Mouse (Mus musculus) liver, embryonic 13.5 days (tissue): ENCODE measurements around the gene Smg1. TPM values are rescaled to one million over a fixed set of nuclear protein-coding genes. Genes with fewer than 3 reads are reported as not detected.

Experiments
- ATAC-seq: fragments of 200-750 bp; cut with Nextera tagmentation; 2 replicates; pipeline ENCODE4 v1.8.0; 2017; ENCODE audit warnings: low read depth, mild to moderate bottlenecking, moderate number of reproducible peaks, moderate library complexity
- DNase-seq: peaks from one replicate; pipeline ENCODE4 v3.0.0; 2022
- H3K27ac ChIP-seq: fragments of 300-500 bp; sonication (generic); 2 replicates; pipeline ENCODE4 v1.5.1; 2015; ENCODE audit warnings: moderate library complexity, mild to moderate bottlenecking, inconsistent platforms
- H3K27me3 ChIP-seq: fragments of 300-500 bp; sonication (generic); 2 replicates; pipeline ENCODE4 v1.6.1; 2015; ENCODE audit warnings: mild to moderate bottlenecking, inconsistent platforms
- H3K36me3 ChIP-seq: fragments of 300-500 bp; sonication (generic); 2 replicates; pipeline ENCODE4 v1.6.1; 2015; ENCODE audit warnings: mild to moderate bottlenecking, inconsistent platforms
- H3K4me1 ChIP-seq: fragments of 300-500 bp; sonication (generic); replicated peaks from 2 replicates; pipeline ENCODE4 v1.6.1; 2015; ENCODE audit warnings: inconsistent platforms
- H3K4me2 ChIP-seq: fragments of 300-500 bp; sonication (generic); 2 replicates; pipeline ENCODE4 v1.6.1; 2015; ENCODE audit warnings: inconsistent platforms, mild to moderate bottlenecking, moderate library complexity
- H3K4me3 ChIP-seq: fragments of 300-500 bp; sonication (generic); replicated peaks from 2 replicates; pipeline ENCODE4 v1.5.1; 2015; ENCODE audit warnings: mild to moderate bottlenecking, inconsistent platforms
- H3K9ac ChIP-seq: fragments of 300-500 bp; sonication (generic); 2 replicates; pipeline ENCODE4 v1.6.1; 2015; ENCODE audit warnings: mild to moderate bottlenecking, inconsistent platforms
- H3K9me3 ChIP-seq: fragments of 300-500 bp; sonication (generic); replicated peaks from 2 replicates; pipeline ENCODE4 v1.6.1; 2016; ENCODE audit warnings: inconsistent platforms
- WGBS: fragments of 180-500 bp; shearing (Covaris S2); methylation state at CpG from one replicate; pipeline ENCODE4 v1.1.7; 2015; ENCODE audit not compliant: insufficient replicate concordance; 5-methylcytosine and 5-hydroxymethylcytosine counted together
- polyA plus RNA-seq: library from polyadenylated mRNA; unstranded; fragments of >200 nt; fragmentation: Nextera tagmentation; extraction: Ambion mirVana; gene quantifications from 2 replicates; pipeline ENCODE4 v1.2.1, GENCODE M21; 2015

The Smg1 gene
- polyA plus RNA-seq, 1 experiment from 2014 or later, result 5.8 TPM

GRCm38 (mm10) chr7:118118426-118118825, 125.0 kb downstream of the Smg1 start:
- H3K9ac ChIP-seq, result no peak overlapping the region
- 0 out of 2 replicates have a peak overlapping the region, but pooled peaks have one; percentile 64 for H3K27ac ChIP-seq
- H3K9me3 ChIP-seq, result no peaks in the 10 kb centered on the region
- H3K4me1 ChIP-seq, result peaks cover 46% of the 10 kb centered on the region
- no peak for ATAC-seq
- no peaks in the 10 kb centered on the region for H3K27me3 ChIP-seq
- WGBS, result 57% methylated on average over 3 of the region's 3 CpGs
- H3K36me3 ChIP-seq, result peaks cover 73% of the 10 kb centered on the region
- DNase-seq, result no peak
- no peak overlapping the region for H3K4me2 ChIP-seq
- no peak overlapping the region for H3K4me3 ChIP-seq

- Histone ChIP-seq H3K4me1 (peaks cover 53% of the 10 kb centered on the region), H3K27me3 (no peaks in the 10 kb centered on the region), H3K36me3 (peaks cover 73% of the 10 kb centered on the region), H3K9ac (0 out of 2 replicates have a peak overlapping the region, but pooled peaks have one; percentile 14), H3K27ac (peak overlapping the region; percentile 64), H3K4me2 (peak overlapping the region; percentile 88; the same call in 1 of the 2 replicates), H3K9me3 (no peaks in the 10 kb centered on the region), H3K4me3 (no peak overlapping the region)
- 51% methylated on average over 4 of the region's 4 CpGs for WGBS
- ATAC-seq (no peak), DNase-seq (no peak)
Measured at GRCm38 (mm10) chr7:118117539-118118210, 125.8 kb downstream of the Smg1 start.

- WGBS, result 13% methylated on average over 8 of the region's 8 CpGs
- DNase-seq (no peak), ATAC-seq (peak; percentile 2)
- Histone ChIP-seq H3K4me1 (peaks cover 61% of the 10 kb centered on the region), H3K27ac (peak overlapping the region; percentile 87), H3K4me2 (peak overlapping the region; percentile 88), H3K36me3 (peaks cover 73% of the 10 kb centered on the region), H3K9me3 (no peaks in the 10 kb centered on the region), H3K27me3 (no peaks in the 10 kb centered on the region), H3K4me3 (peak overlapping the region; percentile 94), H3K9ac (peak overlapping the region; percentile 69)
Measured at GRCm38 (mm10) chr7:118116787-118117538, 126.5 kb downstream of the Smg1 start.

- Histone ChIP-seq H3K9ac (peak within 1 kb of the TSS; percentile 98), H3K4me3 (peak within 1 kb of the TSS; percentile 94), H3K27ac (peak within 1 kb of the TSS; percentile 87), H3K36me3 (peaks cover 73% of the 10 kb centered on the region), H3K4me1 (peaks cover 70% of the 10 kb centered on the region), H3K27me3 (no peaks in the 10 kb centered on the region), H3K4me2 (peak within 1 kb of the TSS; percentile 88), H3K9me3 (no peaks in the 10 kb centered on the region)
- ATAC-seq (peak; percentile 75), DNase-seq (peak; percentile 84)
- WGBS, result under 1% methylated on average over 40 of the region's 40 CpGs
Measured at GRCm38 (mm10) chr7:118115877-118116568, 127.4 kb downstream of the Smg1 start, which contains the start of gene Rps15a. Gene Rps15a, minus strand, starts transcription at chr7:118116188.

GRCm38 (mm10) chr7:118115533-118115876, 128.0 kb downstream of the Smg1 start:
- no peak for DNase-seq
- H3K9ac ChIP-seq, result peak overlapping the region; percentile 98
- H3K27ac ChIP-seq, result peak overlapping the region; percentile 87
- peaks cover 73% of the 10 kb centered on the region for H3K36me3 ChIP-seq
- WGBS, result under 1% methylated on average over 20 of the region's 20 CpGs
- peak overlapping the region; percentile 88 for H3K4me2 ChIP-seq
- peak overlapping the region; percentile 94 for H3K4me3 ChIP-seq
- ATAC-seq, result peak; percentile 45
- peaks cover 75% of the 10 kb centered on the region for H3K4me1 ChIP-seq
- H3K27me3 ChIP-seq, result no peaks in the 10 kb centered on the region
- no peaks in the 10 kb centered on the region for H3K9me3 ChIP-seq

- peak overlapping the region; percentile 88 for H3K4me2 ChIP-seq
- H3K4me1 ChIP-seq, result peaks cover 88% of the 10 kb centered on the region
- peak overlapping the region; percentile 98 for H3K9ac ChIP-seq
- no peaks in the 10 kb centered on the region for H3K9me3 ChIP-seq
- 37% methylated on average over 5 of the region's 5 CpGs for WGBS
- ATAC-seq (no peak), DNase-seq (no peak)
- H3K36me3 ChIP-seq, result peaks cover 73% of the 10 kb centered on the region
- H3K27me3 ChIP-seq, result no peaks in the 10 kb centered on the region
- peak overlapping the region; percentile 94 for H3K4me3 ChIP-seq
- peak overlapping the region; percentile 87 for H3K27ac ChIP-seq
Measured at GRCm38 (mm10) chr7:118113541-118114297, 129.8 kb downstream of the Smg1 start.

GRCm38 (mm10) chr7:118111128-118111527, 132.3 kb downstream of the Smg1 start:
- Histone ChIP-seq H3K27ac (0 out of 2 replicates have a peak overlapping the region, but pooled peaks have one; percentile 18), H3K36me3 (peaks cover 90% of the 10 kb centered on the region)
- no peak for ATAC-seq

GRCm38 (mm10) chr7:118107671-118108070, 135.8 kb downstream of the Smg1 start:
- Histone ChIP-seq H3K36me3 (peaks cover 88% of the 10 kb centered on the region), H3K27ac (peak overlapping the region; percentile 58; the same call in 1 of the 2 replicates), H3K27me3 (no peaks in the 10 kb centered on the region), H3K4me1 (peaks cover 100% of the 10 kb centered on the region), H3K9ac (no peak overlapping the region), H3K9me3 (no peaks in the 10 kb centered on the region), H3K4me2 (no peak overlapping the region), H3K4me3 (no peak overlapping the region)
- DNase-seq, result no peak
- 69% methylated on average over 1 of the region's 1 CpGs for WGBS
- no peak for ATAC-seq

More at GRCm38 (mm10) chr7:118111128-118111527, 132.3 kb downstream of the Smg1 start:
- no peak for DNase-seq
- peaks cover 91% of the 10 kb centered on the region for H3K4me1 ChIP-seq
- no peaks in the 10 kb centered on the region for H3K27me3 ChIP-seq
- 55% methylated on average over 3 of the region's 3 CpGs for WGBS
- H3K4me2 ChIP-seq, result peak overlapping the region; percentile 88
- H3K9me3 ChIP-seq, result no peaks in the 10 kb centered on the region
- peak overlapping the region; percentile 98 for H3K9ac ChIP-seq
- peak overlapping the region; percentile 94 for H3K4me3 ChIP-seq

- 59% methylated on average over 5 of the region's 5 CpGs for WGBS
- no peaks in the 10 kb centered on the region for H3K27me3 ChIP-seq
- ATAC-seq, result peak; percentile 50
- H3K4me1 ChIP-seq, result peaks cover 72% of the 10 kb centered on the region
- H3K9ac ChIP-seq, result peak overlapping the region; percentile 47; the same call in 1 of the 2 replicates
- H3K4me3 ChIP-seq, result no peak overlapping the region
- H3K9me3 ChIP-seq, result no peaks in the 10 kb centered on the region
- peak; percentile 64 for DNase-seq
- H3K27ac ChIP-seq, result peak overlapping the region; percentile 88
- peak overlapping the region; percentile 33 for H3K4me2 ChIP-seq
- peaks cover 57% of the 10 kb centered on the region for H3K36me3 ChIP-seq
Measured at GRCm38 (mm10) chr7:118104458-118105052, 138.9 kb downstream of the Smg1 start.
